Mouse (Mus musculus) neural tube, embryonic 15.5 days (tissue): ENCODE results near the gene Usp43. TPM values are rescaled to one million over a fixed set of nuclear protein-coding genes. Genes with fewer than 3 reads are reported as not detected.

ENCODE experiments used
- ATAC-seq: fragments of 200-750 bp; cut with Nextera tagmentation; 2 replicates; pipeline ENCODE4 v1.8.0; 2017; ENCODE audit warnings: mild to moderate bottlenecking, moderate TSS enrichment, moderate library complexity; ENCODE audit not compliant: low FRiP score
- H3K27ac ChIP-seq: fragments of 300-500 bp; sonication (generic); replicated peaks from 2 replicates; pipeline ENCODE4 v1.5.1; 2015; ENCODE audit warnings: mild to moderate bottlenecking, inconsistent platforms
- H3K27me3 ChIP-seq: fragments of 300-500 bp; sonication (generic); replicated peaks from 2 replicates; pipeline ENCODE4 v1.6.1; 2015; ENCODE audit warnings: inconsistent platforms
- H3K36me3 ChIP-seq: fragments of 300-500 bp; sonication (generic); 2 replicates; pipeline ENCODE4 v1.6.1; 2015; ENCODE audit warnings: inconsistent platforms
- H3K4me1 ChIP-seq: fragments of 300-500 bp; sonication (generic); 2 replicates; pipeline ENCODE4 v1.6.1; 2015; ENCODE audit warnings: inconsistent platforms
- H3K4me2 ChIP-seq: fragments of 300-500 bp; sonication (generic); 2 replicates; pipeline ENCODE4 v1.6.1; 2015; ENCODE audit warnings: inconsistent platforms, mild to moderate bottlenecking, moderate library complexity
- H3K4me3 ChIP-seq: fragments of 300-500 bp; sonication (generic); replicated peaks from 2 replicates; pipeline ENCODE4 v1.5.1; 2015; ENCODE audit warnings: mild to moderate bottlenecking, inconsistent platforms
- H3K9ac ChIP-seq: fragments of 300-500 bp; sonication (generic); replicated peaks from 2 replicates; pipeline ENCODE4 v1.6.1; 2015; ENCODE audit warnings: mild to moderate bottlenecking, inconsistent platforms
- H3K9me3 ChIP-seq: fragments of 300-500 bp; sonication (generic); replicated peaks from 2 replicates; pipeline ENCODE4 v1.6.1; 2016; ENCODE audit warnings: inconsistent platforms
- WGBS: fragments of 180-500 bp; shearing (Covaris S2); methylation state at CpG from one replicate; pipeline ENCODE4 v1.1.7; 2015; ENCODE audit warnings: mixed read lengths; 5-methylcytosine and 5-hydroxymethylcytosine counted together
- polyA plus RNA-seq: library from polyadenylated mRNA; unstranded; fragments of >200 nt; fragmentation: Nextera tagmentation; extraction: Ambion mirVana; gene quantifications from 2 replicates; pipeline ENCODE4 v1.2.1, GENCODE M21; 2015

Gene Usp43
- polyA plus RNA-seq, result 0.69 and 0.77 TPM in 2 replicates

- H3K4me2 ChIP-seq, result peak within 1 kb of the TSS; percentile 100
- H3K4me1 ChIP-seq, result peaks cover 18% of the 10 kb centered on the region
- no peak within 1 kb of the TSS; the same call in 1 of the 2 replicates for H3K27ac ChIP-seq
- H3K9me3 ChIP-seq, result no peaks in the 10 kb centered on the region
- H3K9ac ChIP-seq, result peak within 1 kb of the TSS; percentile 47
- peak within 1 kb of the TSS; percentile 56 for H3K4me3 ChIP-seq
- H3K36me3 ChIP-seq, result no peaks in the 10 kb centered on the region
- WGBS, result 1% methylated on average over 67 of the region's 80 CpGs
- peak; percentile 70 for ATAC-seq
- peaks cover 21% of the 10 kb centered on the region for H3K27me3 ChIP-seq
Measured at GRCm38 (mm10) chr11:67921827-67922754, at the start of gene Usp43. Gene Usp43, minus strand, starts transcription at chr11:67922153.

DNA sequence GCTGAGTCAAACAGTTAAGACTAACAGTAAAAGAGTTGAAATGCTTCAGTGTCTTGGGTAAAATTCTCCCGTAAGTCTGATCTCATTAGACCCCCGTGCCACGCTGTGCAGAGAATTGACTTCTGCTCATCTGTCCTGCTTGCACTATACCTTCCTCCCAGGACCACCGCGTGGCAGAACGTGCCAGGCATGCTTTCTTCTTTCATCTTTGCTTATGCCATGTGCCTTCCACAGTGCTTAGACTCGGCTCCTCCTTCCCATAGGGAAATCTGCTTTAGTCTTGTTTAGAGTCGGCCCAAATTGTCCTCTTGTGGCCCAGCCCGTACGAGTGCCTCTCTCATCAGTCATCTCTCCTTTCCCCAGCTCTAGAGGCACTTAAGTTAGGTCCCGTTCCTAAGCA, 45.9 kb upstream of the Usp43 start:
- Histone ChIP-seq H3K36me3 (peaks cover 15% of the 10 kb centered on the region), H3K4me1 (peaks cover 25% of the 10 kb centered on the region), H3K4me2 (no peak overlapping the region), H3K27me3 (no peaks in the 10 kb centered on the region), H3K9me3 (no peaks in the 10 kb centered on the region), H3K9ac (no peak overlapping the region), H3K27ac (no peak overlapping the region), H3K4me3 (no peak overlapping the region)
- 74% methylated on average over 11 of the region's 11 CpGs for WGBS
- no peak for ATAC-seq

DNA sequence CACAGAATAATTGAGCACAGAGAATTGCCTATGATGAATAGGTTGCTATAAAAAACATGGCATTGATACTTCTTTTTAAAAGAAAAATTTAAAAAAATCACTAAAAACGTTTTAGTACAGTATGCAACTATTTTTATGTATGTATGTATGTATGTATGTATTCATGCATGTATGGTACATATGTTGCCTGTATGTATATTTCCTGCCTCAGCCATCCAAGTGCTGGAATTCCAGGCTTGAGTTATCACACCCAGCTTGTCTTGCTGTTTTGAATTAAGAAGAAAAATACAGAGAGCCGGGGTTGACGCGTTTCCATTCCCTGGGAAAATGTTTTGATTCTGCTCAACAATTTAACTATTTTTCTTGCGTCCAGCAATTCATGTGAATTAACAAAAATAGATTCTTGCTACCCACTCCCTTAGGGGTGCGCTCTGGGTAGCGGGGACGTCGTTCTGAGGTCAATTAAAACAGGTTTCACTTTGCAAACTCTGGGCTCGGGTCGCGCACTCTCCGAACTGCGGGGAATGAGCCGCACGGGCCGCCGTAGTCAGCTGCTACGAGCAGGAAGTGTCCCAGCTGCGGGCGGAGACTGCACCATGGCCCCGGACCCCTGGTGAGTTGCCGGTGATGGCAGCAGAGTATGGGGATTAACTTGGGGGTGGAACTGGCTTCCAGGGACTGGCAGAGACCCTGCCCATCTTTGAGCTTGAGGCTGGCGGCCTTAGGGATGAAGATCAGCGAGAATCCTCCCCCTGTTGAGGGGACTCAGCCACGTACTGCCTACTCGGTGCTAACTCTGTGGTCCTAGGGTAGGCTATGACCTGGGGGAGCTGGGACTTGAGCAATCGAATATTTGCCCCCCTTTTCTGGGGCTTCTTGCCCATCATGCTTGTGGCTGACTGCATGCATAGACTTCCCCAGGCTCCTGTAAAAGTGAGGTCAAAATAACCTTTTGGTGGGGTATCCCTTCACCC, 44.2 kb upstream of the Usp43 start, which contains the start of gene Stx8:
Stx8 (plus strand) TSS at position 289 of the 974 bp plus-strand sequence.
- Histone ChIP-seq H3K4me2 (peak within 1 kb of the TSS; percentile 88), H3K4me3 (peak within 1 kb of the TSS; percentile 84), H3K4me1 (peaks cover 25% of the 10 kb centered on the region), H3K9ac (peak within 1 kb of the TSS; percentile 79), H3K27ac (peak within 1 kb of the TSS; percentile 56; the same call in 1 of the 2 replicates), H3K27me3 (no peaks in the 10 kb centered on the region), H3K36me3 (peaks cover 11% of the 10 kb centered on the region; the same call in 1 of the 2 replicates), H3K9me3 (no peaks in the 10 kb centered on the region)
- WGBS, result under 1% methylated on average over 28 of the region's 28 CpGs
- peak; percentile 75 for ATAC-seq

GRCm38 (mm10) chr11:67965242-67965883, 43.4 kb upstream of the Usp43 start, which contains the start of gene Cfap52:
Gene Cfap52, minus strand, starts transcription at chr11:67965651.
- ATAC-seq, result peak; percentile 68
- peaks cover 25% of the 10 kb centered on the region for H3K4me1 ChIP-seq
- peak within 1 kb of the TSS; percentile 56; the same call in 1 of the 2 replicates for H3K27ac ChIP-seq
- H3K9ac ChIP-seq, result peak within 1 kb of the TSS; percentile 79
- peaks cover 6% of the 10 kb centered on the region; the same call in 1 of the 2 replicates for H3K36me3 ChIP-seq
- WGBS, result 7% methylated on average over 15 of the region's 15 CpGs
- no peaks in the 10 kb centered on the region for H3K9me3 ChIP-seq
- peak within 1 kb of the TSS; percentile 88 for H3K4me2 ChIP-seq
- no peaks in the 10 kb centered on the region for H3K27me3 ChIP-seq
- peak within 1 kb of the TSS; percentile 84 for H3K4me3 ChIP-seq

DNA sequence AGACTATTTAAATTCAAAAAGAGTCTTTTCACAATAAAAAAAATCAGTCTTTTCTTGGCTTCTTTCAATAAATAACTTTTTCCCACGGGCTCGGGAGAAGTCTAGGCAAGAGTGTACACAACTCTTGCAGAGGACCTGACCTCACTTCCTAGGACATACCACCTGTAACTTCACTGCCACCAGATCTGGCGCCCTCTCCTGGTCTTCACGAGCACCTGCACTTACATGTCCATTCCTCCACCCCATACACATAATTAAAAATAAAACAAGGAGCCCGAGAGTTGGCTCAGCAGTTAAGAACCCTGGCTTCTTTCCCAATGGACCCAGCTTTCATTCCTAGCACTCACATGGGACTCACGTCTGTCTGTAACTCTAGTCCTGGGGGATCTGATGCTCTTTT, 42.2 kb upstream of the Usp43 start:
- Histone ChIP-seq H3K4me3 (no peak overlapping the region), H3K36me3 (no peaks in the 10 kb centered on the region), H3K9me3 (no peaks in the 10 kb centered on the region), H3K4me2 (no peak overlapping the region), H3K27ac (no peak overlapping the region), H3K27me3 (no peaks in the 10 kb centered on the region), H3K4me1 (peaks cover 25% of the 10 kb centered on the region), H3K9ac (no peak overlapping the region)
- ATAC-seq, result no peak
- 80% methylated on average over 6 of the region's 6 CpGs for WGBS

DNA sequence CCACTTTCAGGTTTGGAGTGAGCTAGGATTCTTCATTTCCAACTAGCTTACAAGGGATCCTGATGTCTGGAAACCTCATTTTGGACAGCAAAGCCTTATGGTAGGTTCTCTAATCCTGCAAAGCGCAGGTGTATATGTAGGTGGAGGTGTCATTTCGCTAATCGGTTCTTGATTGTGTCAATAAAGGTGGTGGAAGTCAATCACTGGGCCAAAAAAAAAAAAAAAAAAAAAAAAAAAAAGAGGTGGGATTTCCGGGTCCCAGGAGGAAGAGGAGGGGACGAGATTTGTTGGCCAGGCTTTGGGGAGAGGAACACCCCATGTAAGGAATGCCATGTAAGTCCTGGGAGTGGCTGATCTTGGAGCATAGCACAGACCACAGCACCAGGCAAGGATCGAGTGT, 32.5 kb upstream of the Usp43 start:
- 90% methylated on average over 6 of the region's 6 CpGs for WGBS
- H3K9ac ChIP-seq, result no peak overlapping the region
- H3K4me1 ChIP-seq, result no peaks in the 10 kb centered on the region
- no peaks in the 10 kb centered on the region for H3K9me3 ChIP-seq
- H3K4me2 ChIP-seq, result no peak overlapping the region
- H3K27ac ChIP-seq, result no peak overlapping the region
- no peak for ATAC-seq
- no peaks in the 10 kb centered on the region for H3K27me3 ChIP-seq
- H3K4me3 ChIP-seq, result no peak overlapping the region
- H3K36me3 ChIP-seq, result no peaks in the 10 kb centered on the region

- Histone ChIP-seq H3K4me3 (no peak overlapping the region), H3K9ac (no peak overlapping the region), H3K4me2 (no peak overlapping the region), H3K9me3 (no peaks in the 10 kb centered on the region), H3K36me3 (no peaks in the 10 kb centered on the region), H3K27ac (no peak overlapping the region), H3K27me3 (no peaks in the 10 kb centered on the region), H3K4me1 (no peaks in the 10 kb centered on the region)
- WGBS, result 89% methylated on average over 5 of the region's 5 CpGs
- ATAC-seq, result no peak
Measured at GRCm38 (mm10) chr11:67953604-67954003, 31.7 kb upstream of the Usp43 start.

DNA sequence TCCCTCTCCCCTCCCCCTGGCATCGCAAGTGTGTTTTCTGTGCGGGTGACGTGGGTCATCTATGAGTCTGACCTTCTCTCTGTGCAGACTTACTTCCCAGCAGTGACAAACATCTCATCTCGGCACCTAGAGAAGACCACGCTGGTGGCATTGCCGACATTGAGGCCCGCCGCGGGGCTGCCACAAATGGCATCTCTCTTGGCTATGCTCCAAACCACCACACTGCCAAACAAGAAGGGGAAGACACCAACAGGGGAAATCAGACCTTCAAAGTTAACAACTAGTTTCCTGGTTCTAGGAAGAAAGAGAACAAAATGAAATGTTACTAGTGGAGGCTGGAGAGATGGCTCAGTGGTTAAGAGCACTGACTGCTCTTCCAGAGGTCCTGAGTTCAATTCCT, 27.5 kb upstream of the Usp43 start:
- Histone ChIP-seq H3K4me1 (no peaks in the 10 kb centered on the region), H3K9me3 (no peaks in the 10 kb centered on the region), H3K36me3 (no peaks in the 10 kb centered on the region), H3K27ac (no peak overlapping the region), H3K4me2 (no peak overlapping the region), H3K9ac (no peak overlapping the region), H3K27me3 (no peaks in the 10 kb centered on the region), H3K4me3 (no peak overlapping the region)
- 88% methylated on average over 9 of the region's 9 CpGs for WGBS
- no peak for ATAC-seq

DNA sequence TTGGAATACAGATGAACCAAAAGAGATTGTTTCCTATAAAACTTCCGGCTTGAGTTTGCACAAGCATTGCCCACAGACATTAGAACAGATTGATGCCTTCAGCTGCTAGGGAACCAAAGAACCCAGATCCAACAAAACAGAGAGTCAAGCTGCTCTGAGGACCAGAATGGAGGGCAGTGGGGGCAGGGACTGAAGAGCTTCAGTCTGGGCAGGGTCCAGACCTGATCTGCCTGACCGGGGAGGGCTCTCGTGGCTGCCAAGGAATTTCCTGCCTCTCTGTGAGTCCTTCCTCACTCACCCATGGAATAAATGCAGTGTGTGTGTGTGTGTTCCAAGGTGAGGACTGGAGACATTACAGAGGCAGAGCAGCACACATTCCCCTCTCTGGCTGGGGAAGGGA, 26.3 kb upstream of the Usp43 start:
- H3K4me2 ChIP-seq, result no peak overlapping the region

DNA sequence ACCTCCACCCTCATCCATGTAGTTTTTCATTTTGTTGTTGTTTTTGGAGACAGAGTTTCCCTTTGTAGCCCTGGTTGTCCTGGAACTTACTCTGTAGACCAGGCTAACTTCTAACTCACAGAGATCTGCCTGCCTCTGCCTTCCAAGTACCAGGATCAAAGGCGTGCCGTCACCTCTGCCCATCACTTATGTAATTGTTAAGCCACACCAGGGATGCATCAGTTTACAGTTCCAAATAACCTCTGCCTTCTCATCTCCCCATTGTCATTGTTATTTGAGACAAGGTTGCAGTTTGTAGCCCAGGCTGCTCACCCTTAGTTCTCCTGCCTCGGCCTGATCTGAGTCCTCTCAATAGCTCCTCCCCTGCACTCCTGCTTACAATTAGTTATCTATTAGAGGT, 10.2 kb upstream of the Usp43 start:
- no peak for ATAC-seq
- Histone ChIP-seq H3K9ac (no peak overlapping the region), H3K36me3 (no peaks in the 10 kb centered on the region), H3K27me3 (no peaks in the 10 kb centered on the region), H3K4me3 (no peak overlapping the region), H3K27ac (no peak overlapping the region), H3K4me2 (no peak overlapping the region), H3K4me1 (no peaks in the 10 kb centered on the region), H3K9me3 (no peaks in the 10 kb centered on the region)
- WGBS, result 94% methylated on average over 3 of the region's 3 CpGs

More for the DNA sequence above, 26.3 kb upstream of the Usp43 start:
- Histone ChIP-seq H3K27me3 (no peaks in the 10 kb centered on the region), H3K36me3 (no peaks in the 10 kb centered on the region), H3K4me1 (no peaks in the 10 kb centered on the region), H3K9me3 (no peaks in the 10 kb centered on the region), H3K27ac (no peak overlapping the region), H3K9ac (no peak overlapping the region), H3K4me3 (no peak overlapping the region)
- no peak for ATAC-seq
- WGBS, result 68% methylated on average over 3 of the region's 3 CpGs
